Mouse (Mus musculus) frontal cortex, postnatal 25 days (tissue): ENCODE data around the gene Fam129b.

Experiments used
- DNase-seq, 2 experiments: peaks; one replicate each; pipeline ENCODE4 v3.0.0; 2022; ENCODE audit warnings: low spot score in 2 of 2

Fam129b gene

GRCm38 (mm10) chr2:32923551-32924250 lies 47.8 kb downstream of the Fam129b start:
- DNase-seq, result no peak

- DNase-seq, result no peak
Observed at GRCm38 (mm10) chr2:32924306-32924844, 48.5 kb downstream of the Fam129b start.

GRCm38 (mm10) chr2:32926330-32927075 lies 50.6 kb downstream of the Fam129b start:
- DNase-seq, result no peak

- no peak for DNase-seq
Observed at GRCm38 (mm10) chr2:32927624-32928234, 51.8 kb downstream of the Fam129b start.

- DNase-seq, result peak; percentile 50 to 60
Observed at GRCm38 (mm10) chr2:32928235-32928946, 52.5 kb downstream of the Fam129b start.

- no peak for DNase-seq
Observed at GRCm38 (mm10) chr2:32928947-32929829, 53.3 kb downstream of the Fam129b start.

- DNase-seq, result no peak
Observed at GRCm38 (mm10) chr2:32931730-32932129, 55.8 kb downstream of the Fam129b start.

- DNase-seq, result no peak
Observed at GRCm38 (mm10) chr2:32938741-32939140, 62.8 kb downstream of the Fam129b start.

GRCm38 (mm10) chr2:32939418-32939817 lies 63.5 kb downstream of the Fam129b start:
- DNase-seq, result no peak

- DNase-seq, result no peak
Observed at GRCm38 (mm10) chr2:32940483-32940882, 64.6 kb downstream of the Fam129b start.

GRCm38 (mm10) chr2:32947454-32947853 lies 71.5 kb downstream of the Fam129b start:
- DNase-seq, result no peak

- no peak for DNase-seq
Observed at GRCm38 (mm10) chr2:32954581-32954980, 78.7 kb downstream of the Fam129b start.

- DNase-seq, result no peak
Observed at GRCm38 (mm10) chr2:32957344-32957743, 81.4 kb downstream of the Fam129b start.

- DNase-seq, result no peak
Observed at GRCm38 (mm10) chr2:32960273-32960672, 84.4 kb downstream of the Fam129b start.

GRCm38 (mm10) chr2:32961192-32961995 lies 85.5 kb downstream of the Fam129b start, which contains the start of the genes Rpl12 and Lrsam1:
Rpl12 (plus strand) TSS chr2:32961559.
Lrsam1 (minus strand) TSS chr2:32961614.
- peak; percentile 86 to 89 for DNase-seq

- DNase-seq, result no peak
Observed at GRCm38 (mm10) chr2:32962062-32962874, 86.4 kb downstream of the Fam129b start.

- DNase-seq, result no peak
Observed at GRCm38 (mm10) chr2:32962875-32963220, 86.9 kb downstream of the Fam129b start.

- no peak for DNase-seq
Observed at GRCm38 (mm10) chr2:32963544-32963943, 87.6 kb downstream of the Fam129b start.

- DNase-seq, result no peak
Observed at GRCm38 (mm10) chr2:32963981-32964380, 88.1 kb downstream of the Fam129b start.
